In the genomic region with DNA sequence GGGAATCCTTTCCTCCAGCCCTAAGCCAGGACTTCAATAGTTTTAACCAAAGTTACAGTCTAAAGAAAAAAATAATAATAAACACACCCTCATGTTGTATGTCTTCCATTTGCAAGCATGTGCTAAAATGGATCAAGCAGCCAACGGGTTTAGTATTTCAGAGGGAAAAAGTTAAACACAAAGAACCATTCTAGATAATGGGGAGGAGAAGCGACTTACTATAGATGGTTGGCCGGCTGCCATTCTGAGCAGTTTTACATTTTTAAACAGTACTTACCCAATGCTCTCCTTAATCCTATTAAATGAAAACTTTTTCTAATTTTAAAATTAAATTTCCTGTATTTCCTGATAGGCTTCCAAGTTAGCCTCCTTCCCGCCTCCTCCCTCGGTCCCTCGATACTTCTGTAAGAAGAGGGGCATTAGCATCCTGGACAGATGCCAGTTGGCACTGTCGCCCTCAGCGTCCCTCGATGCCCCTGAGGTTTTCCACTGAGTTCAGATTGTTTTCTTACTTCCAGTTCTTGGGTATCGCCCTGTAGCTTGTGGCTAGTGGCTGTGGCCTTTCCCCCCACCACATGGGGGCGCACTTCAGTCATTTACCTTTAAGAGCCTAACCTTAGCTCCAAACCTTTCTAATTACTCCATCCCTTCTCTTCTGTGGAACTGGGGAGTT, we compare ENCODE assay signal across 9 mouse cellular contexts.
DNase-seq lines count a peak whose midpoint lies in the region; ATAC-seq and TF ChIP-seq lines count a peak whose summit lies in the region.
"Had no signal": no experiment of that assay in that cellular context is flagged by ENCODE, and none has a peak within 500 bp of the region (broad histone marks: within the 10 kb centered on the region; RNA-seq: fewer than 3 reads in every experiment).

No protein-coding gene starts in this region.

- H3K4me1 ChIP-seq in heart, embryonic 12.5 days (replicated peaks) = no peaks in the 10 kb centered on the region
- H3K4me1 ChIP-seq in embryonic facial prominence, embryonic 13.5 days = peaks cover 9% of the 10 kb centered on the region
- peaks cover 2% of the 10 kb centered on the region; the same call in 1 of the 2 replicates for H3K4me1 ChIP-seq in lung, embryonic 16.5 days (replicated peaks; ENCODE audit: control insufficient read depth, insufficient read depth, low read length)
- H3K4me1 ChIP-seq in testis, adult 2 months (ENCODE audit: control insufficient read depth, insufficient read depth, low read length) = no peaks in the 10 kb centered on the region
- H3K4me1 ChIP-seq: liver, embryonic 15.5 days had no signal

- H3K36me3 ChIP-seq in heart, embryonic 12.5 days = no peaks in the 10 kb centered on the region
- H3K36me3 ChIP-seq in embryonic facial prominence, embryonic 13.5 days = no peaks in the 10 kb centered on the region
- H3K36me3 ChIP-seq in lung, embryonic 16.5 days (ENCODE audit: control insufficient read depth, insufficient read depth, low read length) = no peaks in the 10 kb centered on the region
- no peaks in the 10 kb centered on the region for H3K36me3 ChIP-seq in testis, adult 2 months (ENCODE audit: control insufficient read depth, insufficient read depth, low read length)
- H3K36me3 ChIP-seq: liver, embryonic 15.5 days had no signal

- no peak for TF ChIP-seq POLR2A in testis, adult 2 months (IDR thresholded peaks at IDR 0.05; ENCODE audit: control insufficient read depth, low read depth, low read length)

- no peaks in the 10 kb centered on the region for H3K9me3 ChIP-seq in heart, embryonic 12.5 days (replicated peaks)
- no peaks in the 10 kb centered on the region for H3K9me3 ChIP-seq in embryonic facial prominence, embryonic 13.5 days
- no peaks in the 10 kb centered on the region for H3K9me3 ChIP-seq in lung, embryonic 16.5 days (ENCODE audit: control insufficient read depth, low read length)
- H3K9me3 ChIP-seq: liver, embryonic 15.5 days had no signal

- no peak overlapping the region for H3K27ac ChIP-seq in heart, embryonic 12.5 days (ENCODE audit: poor library complexity, severe bottlenecking)
- H3K27ac ChIP-seq in embryonic facial prominence, embryonic 13.5 days = peak overlapping the region; percentile 62; the same call in 1 of the 2 replicates
- H3K27ac ChIP-seq in lung, embryonic 16.5 days (ENCODE audit: low read length) = no peak overlapping the region
- no peak overlapping the region for H3K27ac ChIP-seq in testis, adult 2 months (ENCODE audit: control insufficient read depth, insufficient read depth, low read depth, low read length)
- H3K27ac ChIP-seq: liver, embryonic 15.5 days had no signal

- peak; percentile 68; the same call in 1 of the 2 replicates for TF ChIP-seq CTCF in testis, adult 2 months (IDR thresholded peaks at IDR 0.05; ENCODE audit: control insufficient read depth, insufficient read depth, insufficient replicate concordance, low read depth, low read length)

- no peak overlapping the region for H3K4me3 ChIP-seq in heart, embryonic 12.5 days
- no peak overlapping the region for H3K4me3 ChIP-seq in embryonic facial prominence, embryonic 13.5 days
- no peak overlapping the region for H3K4me3 ChIP-seq in lung, embryonic 16.5 days (ENCODE audit: low read length)
- no peak overlapping the region for H3K4me3 ChIP-seq in testis, adult 2 months (ENCODE audit: control insufficient read depth, low read depth, low read length)
- H3K4me3 ChIP-seq: liver, embryonic 15.5 days had no signal

- H3K4me2 ChIP-seq in heart, embryonic 12.5 days = no peak overlapping the region
- no peak overlapping the region for H3K4me2 ChIP-seq in embryonic facial prominence, embryonic 13.5 days
- H3K4me2 ChIP-seq in lung, embryonic 16.5 days (ENCODE audit: low read depth, low read length) = 0 out of 2 replicates have a peak overlapping the region, but pooled peaks have one; percentile 3
- H3K4me2 ChIP-seq: liver, embryonic 15.5 days had no signal

- peak; percentile 32 to 81 for DNase-seq in heart, adult 18-20 months
- peak; percentile 65 for DNase-seq in 416B (ENCODE audit: low read depth)
- peak; percentile 67 to 69 for DNase-seq in adrenal gland, adult 18-20 months (ENCODE audit: low spot score in 2 of 2)
- peak; percentile 42 for DNase-seq in kidney, adult 9 months

- no peak overlapping the region for H3K9ac ChIP-seq in heart, embryonic 12.5 days
- no peak overlapping the region for H3K9ac ChIP-seq in embryonic facial prominence, embryonic 13.5 days
- H3K9ac ChIP-seq in lung, embryonic 16.5 days (ENCODE audit: low read length) = no peak overlapping the region
- H3K9ac ChIP-seq: liver, embryonic 15.5 days had no signal

- ATAC-seq in heart, embryonic 12.5 days (ENCODE audit: insufficient number of reproducible peaks, low FRiP score) = no peak
- ATAC-seq in embryonic facial prominence, embryonic 13.5 days (ENCODE audit: insufficient number of reproducible peaks, insufficient read depth, low FRiP score, low TSS enrichment, low read depth) = peak; percentile 67; the same call in 1 of the 2 replicates
- ATAC-seq in lung, embryonic 16.5 days (ENCODE audit: low read depth) = peak; percentile 54; the same call in 1 of the 2 replicates

- no peaks in the 10 kb centered on the region for H3K27me3 ChIP-seq in heart, embryonic 12.5 days (replicated peaks)
- no peaks in the 10 kb centered on the region for H3K27me3 ChIP-seq in embryonic facial prominence, embryonic 13.5 days
- no peaks in the 10 kb centered on the region for H3K27me3 ChIP-seq in lung, embryonic 16.5 days (ENCODE audit: control insufficient read depth, insufficient read depth, low read depth, low read length)
- H3K27me3 ChIP-seq in testis, adult 2 months (ENCODE audit: control insufficient read depth, insufficient read depth, low read length) = no peaks in the 10 kb centered on the region
- H3K27me3 ChIP-seq: liver, embryonic 15.5 days had no signal

- WGBS in heart, embryonic 12.5 days = 59% methylated on average over 11 of the region's 11 CpGs
- 31% methylated on average over 11 of the region's 11 CpGs for WGBS in embryonic facial prominence, embryonic 13.5 days
- WGBS in lung, embryonic 16.5 days = 34% methylated on average over 11 of the region's 11 CpGs
